Mouse (Mus musculus) E14TG2a.4 (cell line): ENCODE results near the gene Pou6f1.
A peak's percentile ranks its signal among the peaks of the same experiment; 100 is the strongest.
"Not testable (repeated sequence)": the region's sequence is repeated elsewhere in the genome, so short reads cannot be mapped to it uniquely, and the experiment has no call there.

Source experiments
- H3K27me3 ChIP-seq: 2 replicates; pipeline ENCODE4 v1.6.1; 2014; ENCODE audit warnings: low read length, control low read depth; ENCODE audit not compliant: insufficient read depth
- H3K36me3 ChIP-seq: 2 replicates; pipeline ENCODE4 v1.6.1; 2014; ENCODE audit warnings: low read length, control low read depth; ENCODE audit not compliant: insufficient read depth
- H3K4me1 ChIP-seq: replicated peaks from 2 replicates; pipeline ENCODE4 v1.6.1; 2014; ENCODE audit warnings: low read depth, low read length, control low read depth
- H3K4me3 ChIP-seq: replicated peaks from 2 replicates; pipeline ENCODE4 v1.5.1; 2014; ENCODE audit warnings: mild to moderate bottlenecking, low read length
- H3K9me3 ChIP-seq: 2 replicates; pipeline ENCODE4 v1.6.1; 2014; ENCODE audit warnings: low read length, control low read depth
- CTCF ChIP-seq: conservative IDR thresholded peaks from 2 replicates; pipeline ENCODE4 v1.5.1; 2014; ENCODE audit warnings: low read length
- NANOG ChIP-seq: IDR thresholded peaks from 2 replicates; pipeline ENCODE4 v1.6.1; 2014; ENCODE audit warnings: borderline replicate concordance, low read length, mixed read lengths
- POU5F1 ChIP-seq: IDR thresholded peaks from 2 replicates; pipeline ENCODE4 v1.6.1; 2014; ENCODE audit warnings: low read length, borderline replicate concordance

The Pou6f1 gene

GRCm38 (mm10) chr15:100551326-100552307, 48.2 kb downstream of the Pou6f1 start, which contains the start of gene Tfcp2:
Gene Tfcp2 (minus strand): TSS chr15:100552008.
- Histone ChIP-seq H3K9me3 (peaks cover 26% of the 10 kb centered on the region), H3K36me3 (peaks cover 26% of the 10 kb centered on the region), H3K4me3 (peak within 1 kb of the TSS; percentile 94), H3K27me3 (no peaks in the 10 kb centered on the region), H3K4me1 (peaks cover 18% of the 10 kb centered on the region)
- TF ChIP-seq NANOG (no peak), POU5F1 (no peak), CTCF (no peak)

- Histone ChIP-seq H3K4me1 (peaks cover 18% of the 10 kb centered on the region), H3K9me3 (peaks cover 33% of the 10 kb centered on the region), H3K4me3 (no peak overlapping the region), H3K27me3 (no peaks in the 10 kb centered on the region), H3K36me3 (peaks cover 26% of the 10 kb centered on the region)
- TF ChIP-seq NANOG (no peak), CTCF (no peak), POU5F1 (no peak)
Observed at GRCm38 (mm10) chr15:100550280-100550679, 49.5 kb downstream of the Pou6f1 start.

- not testable (repeated sequence) for H3K4me1 ChIP-seq, H3K27me3 ChIP-seq, H3K4me3 ChIP-seq
- Histone ChIP-seq H3K36me3 (peaks cover 31% of the 10 kb centered on the region), H3K9me3 (peaks cover 79% of the 10 kb centered on the region)
Observed at GRCm38 (mm10) chr15:100543651-100544030, 56.1 kb downstream of the Pou6f1 start.

GRCm38 (mm10) chr15:100542876-100543650, 56.7 kb downstream of the Pou6f1 start:
- H3K9me3 ChIP-seq = peaks cover 73% of the 10 kb centered on the region
- H3K4me1 ChIP-seq = not testable (repeated sequence)

GRCm38 (mm10) chr15:100541426-100541825, 58.4 kb downstream of the Pou6f1 start:
- Histone ChIP-seq H3K27me3 (no peaks in the 10 kb centered on the region), H3K4me3 (no peak overlapping the region), H3K9me3 (peaks cover 63% of the 10 kb centered on the region), H3K36me3 (peaks cover 18% of the 10 kb centered on the region), H3K4me1 (peaks cover 4% of the 10 kb centered on the region)
- no peak for TF ChIP-seq POU5F1
- TF ChIP-seq NANOG = no peak
- TF ChIP-seq CTCF = no peak

More at GRCm38 (mm10) chr15:100542876-100543650, 56.7 kb downstream of the Pou6f1 start:
- not testable (repeated sequence) for H3K4me3 ChIP-seq, H3K27me3 ChIP-seq
- H3K36me3 ChIP-seq = peaks cover 25% of the 10 kb centered on the region

- not testable (repeated sequence) for H3K4me3 ChIP-seq, H3K4me1 ChIP-seq, H3K27me3 ChIP-seq
- Histone ChIP-seq H3K36me3 (peaks cover 21% of the 10 kb centered on the region), H3K9me3 (peaks cover 58% of the 10 kb centered on the region)
Observed at GRCm38 (mm10) chr15:100541001-100541400, 58.8 kb downstream of the Pou6f1 start.

GRCm38 (mm10) chr15:100539411-100539810, 60.4 kb downstream of the Pou6f1 start:
- H3K36me3 ChIP-seq = peaks cover 26% of the 10 kb centered on the region
- no peak overlapping the region for H3K4me3 ChIP-seq
- peaks cover 50% of the 10 kb centered on the region for H3K9me3 ChIP-seq
- no peaks in the 10 kb centered on the region for H3K27me3 ChIP-seq
- TF ChIP-seq CTCF (no peak), POU5F1 (no peak), NANOG (no peak)
- H3K4me1 ChIP-seq = peaks cover 4% of the 10 kb centered on the region

GRCm38 (mm10) chr15:100537913-100538312, 61.9 kb downstream of the Pou6f1 start:
- H3K27me3 ChIP-seq = no peaks in the 10 kb centered on the region
- TF ChIP-seq NANOG (no peak), CTCF (peak; percentile 25; the same call in 1 of the 2 replicates), POU5F1 (no peak)
- H3K4me1 ChIP-seq = peaks cover 11% of the 10 kb centered on the region
- H3K9me3 ChIP-seq = peaks cover 35% of the 10 kb centered on the region
- H3K4me3 ChIP-seq = no peak overlapping the region
- H3K36me3 ChIP-seq = peaks cover 34% of the 10 kb centered on the region
